9 mouse cellular contexts compared by ENCODE assay signal in the genomic region with DNA sequence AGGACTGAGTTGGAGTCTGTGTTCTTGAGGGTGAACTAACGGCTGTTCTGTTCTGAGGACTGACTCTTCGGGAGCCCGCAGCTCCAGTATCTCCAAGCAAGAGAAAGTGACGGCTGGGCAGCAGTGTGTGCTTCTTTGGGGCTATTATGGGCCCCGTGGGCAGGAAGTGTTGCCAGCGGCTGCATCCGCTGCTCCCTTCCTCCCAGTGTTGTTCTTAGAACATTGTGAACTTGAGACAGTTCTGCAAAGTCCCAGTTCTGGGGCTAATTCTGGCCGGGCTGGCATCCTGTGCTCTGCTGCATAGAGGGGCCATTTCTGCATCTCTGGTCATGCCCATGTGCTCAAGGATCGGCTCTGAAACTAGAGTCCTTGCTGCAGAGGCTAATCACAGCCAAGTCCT. TPM values are rescaled to one million over a fixed set of nuclear protein-coding genes. Genes with fewer than 3 reads are reported as not detected.
A peak's percentile ranks its signal among the peaks of the same experiment; 100 is the strongest.
DNase-seq lines count a peak whose midpoint lies in the region; ATAC-seq lines count a peak whose summit lies in the region.
"Had no signal": no experiment of that assay in that cellular context is flagged by ENCODE, and none has a peak within 500 bp of the region (broad histone marks: within the 10 kb centered on the region; RNA-seq: fewer than 3 reads in every experiment).

No protein-coding gene starts in this region.

- no peak overlapping the region for H3K4me3 ChIP-seq in brown adipose tissue, adult 24 weeks (ENCODE audit: insufficient read depth, low read depth, low read length)
- no peak overlapping the region for H3K4me3 ChIP-seq in heart, embryonic 15.5 days

- 30% methylated on average over 9 of the region's 9 CpGs for WGBS in heart, embryonic 15.5 days

- peak overlapping the region; percentile 87 for H3K27ac ChIP-seq in brown adipose tissue, adult 24 weeks (replicated peaks; ENCODE audit: low read depth, low read length)
- H3K27ac ChIP-seq in heart, embryonic 15.5 days = peak overlapping the region; percentile 71

- peaks cover 12% of the 10 kb centered on the region; the same call in 1 of the 2 replicates for H3K36me3 ChIP-seq in heart, embryonic 15.5 days

- H3K4me2 ChIP-seq in heart, embryonic 15.5 days = 0 out of 2 replicates have a peak overlapping the region, but pooled peaks have one; percentile 23

- H3K9me3 ChIP-seq in heart, embryonic 15.5 days (replicated peaks) = no peaks in the 10 kb centered on the region

- H3K9ac ChIP-seq in heart, embryonic 15.5 days = peak overlapping the region; percentile 14; the same call in 1 of the 2 replicates

- H3K4me1 ChIP-seq in brown adipose tissue, adult 24 weeks (ENCODE audit: control insufficient read depth, insufficient read depth, insufficient read length, low read length) = peaks cover 52% of the 10 kb centered on the region
- peaks cover 24% of the 10 kb centered on the region for H3K4me1 ChIP-seq in heart, embryonic 15.5 days (replicated peaks)

- DNase-seq in gastrocnemius, adult 18-20 months (ENCODE audit: low spot score) = peak; percentile 66
- DNase-seq in gastrocnemius, postnatal 10 days = no peak
- peak; percentile 57 to 75 for DNase-seq in layer of hippocampus, postnatal 14 days (ENCODE audit: low spot score in 2 of 2)
- DNase-seq in lung, postnatal 10 days = peak; percentile 85
- peak; percentile 85 for DNase-seq in telencephalon, adult 2 months (ENCODE audit: low read depth, low spot score)
- DNase-seq in cerebellum, postnatal 25 days = no peak

- peak; percentile 58 for ATAC-seq in heart, embryonic 15.5 days (replicated peaks; ENCODE audit: insufficient number of reproducible peaks, insufficient read depth, low FRiP score, low read depth)

- no peaks in the 10 kb centered on the region for H3K27me3 ChIP-seq in heart, embryonic 15.5 days

RNA-seq across cellular contexts. Expression of a gene that starts 31.7 kb away (rescaled TPM):
- total RNA-seq in gastrocnemius, adult 18-20 months (2021) = 1 to 10 TPM; 6.8 to 7.0 TPM
- total RNA-seq in gastrocnemius, postnatal 10 days (2021) = 1 to 10 TPM; 6.2 to 7.7 TPM
- 5.7 and 7.6 TPM in 2 replicates for polyA plus RNA-seq in brown adipose tissue, adult 24 weeks (2012; ENCODE audit: insufficient read depth, insufficient read length, missing spikeins)
- polyA plus RNA-seq in heart, embryonic 15.5 days (2015; fragmentation: Nextera tagmentation; extraction: Ambion mirVana) = 12.1 and 16.5 TPM in 2 replicates
- total RNA-seq in layer of hippocampus, postnatal 14 days (2021) = 10 to 100 TPM; 10.3 to 11.6 TPM

RNA-seq across cellular contexts. Expression of a gene that starts 43.1 kb away (rescaled TPM):
- not detected for total RNA-seq in gastrocnemius, adult 18-20 months (2021)
- total RNA-seq in gastrocnemius, postnatal 10 days (2021) = not detected
- polyA plus RNA-seq in brown adipose tissue, adult 24 weeks (2012; ENCODE audit: insufficient read depth, insufficient read length, missing spikeins) = not detected in 2 replicates
- 0.10 TPM in 1 of 2 replicates, not detected in the other for polyA plus RNA-seq in heart, embryonic 15.5 days (2015; fragmentation: Nextera tagmentation; extraction: Ambion mirVana)
- total RNA-seq in layer of hippocampus, postnatal 14 days (2021) = under 1 TPM; 0.23 to 0.26 TPM
- total RNA-seq: gastrocnemius, adult 8-10 months had no signal

Comparison
In these comparisons a context has a peak if more than half of its experiments do, and no peak if none do; other contexts are left out.
1. DNase-seq: peak in gastrocnemius, adult 18-20 months (single experiment), layer of hippocampus, postnatal 14 days (2 of 2), lung, postnatal 10 days (single experiment) and telencephalon, adult 2 months (single experiment); none in gastrocnemius, postnatal 10 days (single experiment) and cerebellum, postnatal 25 days (0 of 2).